Mouse (Mus musculus) thymus, adult 2 months (tissue): ENCODE results near the gene Sept9.
"Not testable (repeated sequence)": the region's sequence is repeated elsewhere in the genome, so short reads cannot be mapped to it uniquely, and the experiment has no call there.

ENCODE experiments used
- CTCF ChIP-seq: fragments of 200-500 bp; IDR thresholded peaks from 2 replicates; pipeline ENCODE4 v1.5.1; 2012; ENCODE audit warnings: mild to moderate bottlenecking, control low read depth, low read length, moderate library complexity, borderline replicate concordance; ENCODE audit not compliant: control insufficient read depth, poor library complexity, insufficient read depth; ENCODE audit errors: extremely low read depth
- POLR2A ChIP-seq: fragments of 200-500 bp; IDR thresholded peaks from 2 replicates; pipeline ENCODE4 v1.6.1; 2012; ENCODE audit warnings: mild to moderate bottlenecking, low read length, control low read depth, moderate library complexity; ENCODE audit not compliant: control insufficient read depth, poor library complexity, insufficient read depth; ENCODE audit errors: extremely low read depth

- TF ChIP-seq POLR2A, CTCF: not testable (repeated sequence)
Measured at GRCm38 (mm10) chr11:117324718-117325117, 125.3 kb downstream of the Sept9 start.
